Mouse (Mus musculus): ENCODE measurements around the gene Tom1l2.

The Tom1l2 gene

DNA sequence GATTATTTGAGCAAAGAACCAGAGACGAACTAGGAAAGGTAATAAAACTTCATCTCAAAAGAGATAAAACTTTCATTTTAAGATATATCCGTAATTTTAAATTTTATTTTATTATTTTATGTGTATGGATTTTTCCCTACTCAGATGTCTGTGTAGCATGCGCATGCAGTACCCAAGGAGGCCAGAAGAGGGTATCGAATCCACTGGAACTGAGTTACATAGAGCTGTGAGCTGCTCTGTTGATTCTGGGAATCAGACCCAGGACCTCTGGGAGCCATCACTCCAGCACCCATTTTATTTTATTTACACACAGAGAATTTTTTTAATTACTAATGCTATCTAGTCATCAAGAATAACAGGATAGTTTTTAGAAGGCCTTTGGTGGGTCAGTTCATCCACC lies 45.9 kb downstream of the Tom1l2 start:
- DNase-seq (ENCODE audit: low read depth, low spot score) = no peak

DNA sequence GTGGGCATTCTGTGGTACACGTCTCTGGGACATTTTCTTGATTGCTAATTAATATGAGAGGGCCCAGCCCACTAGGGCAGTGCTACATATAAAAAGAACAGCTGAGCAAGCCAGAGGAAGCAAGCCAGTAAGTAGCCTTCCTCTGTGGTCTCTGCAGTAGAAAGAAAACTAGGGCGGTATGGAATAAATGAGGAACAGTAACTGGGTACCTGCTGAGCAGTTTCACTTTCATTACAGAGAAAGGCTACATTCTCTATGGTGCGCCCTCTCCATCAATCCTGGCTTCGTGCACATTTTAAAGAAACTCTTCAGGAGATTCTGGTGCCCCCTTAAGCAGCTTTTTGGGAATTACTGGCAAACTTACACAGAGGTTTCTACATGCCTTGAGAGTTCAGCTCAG lies 47.1 kb downstream of the Tom1l2 start:
- DNase-seq (ENCODE audit: low read depth, low spot score) = no peak

DNA sequence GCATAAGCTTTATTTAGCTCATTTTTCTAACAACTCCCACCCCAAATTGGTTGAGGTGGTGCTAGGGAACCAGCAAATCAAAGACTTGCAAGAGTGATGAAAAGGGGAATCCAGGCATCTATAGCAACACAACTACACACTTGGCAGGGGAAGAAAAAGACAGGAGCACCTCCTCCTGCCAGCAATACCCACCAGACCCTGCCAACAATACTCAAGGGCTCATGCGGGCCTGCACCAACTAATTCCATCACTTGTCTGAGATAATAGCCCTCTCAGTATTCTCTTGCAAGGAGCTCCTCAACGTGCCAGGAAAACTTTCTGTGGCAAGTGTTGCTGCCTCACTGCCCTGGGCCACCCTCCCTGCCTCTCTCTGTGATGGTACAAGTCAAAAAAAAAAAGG lies 49.2 kb downstream of the Tom1l2 start:
- no peak for DNase-seq (ENCODE audit: low read depth, low spot score)

DNA sequence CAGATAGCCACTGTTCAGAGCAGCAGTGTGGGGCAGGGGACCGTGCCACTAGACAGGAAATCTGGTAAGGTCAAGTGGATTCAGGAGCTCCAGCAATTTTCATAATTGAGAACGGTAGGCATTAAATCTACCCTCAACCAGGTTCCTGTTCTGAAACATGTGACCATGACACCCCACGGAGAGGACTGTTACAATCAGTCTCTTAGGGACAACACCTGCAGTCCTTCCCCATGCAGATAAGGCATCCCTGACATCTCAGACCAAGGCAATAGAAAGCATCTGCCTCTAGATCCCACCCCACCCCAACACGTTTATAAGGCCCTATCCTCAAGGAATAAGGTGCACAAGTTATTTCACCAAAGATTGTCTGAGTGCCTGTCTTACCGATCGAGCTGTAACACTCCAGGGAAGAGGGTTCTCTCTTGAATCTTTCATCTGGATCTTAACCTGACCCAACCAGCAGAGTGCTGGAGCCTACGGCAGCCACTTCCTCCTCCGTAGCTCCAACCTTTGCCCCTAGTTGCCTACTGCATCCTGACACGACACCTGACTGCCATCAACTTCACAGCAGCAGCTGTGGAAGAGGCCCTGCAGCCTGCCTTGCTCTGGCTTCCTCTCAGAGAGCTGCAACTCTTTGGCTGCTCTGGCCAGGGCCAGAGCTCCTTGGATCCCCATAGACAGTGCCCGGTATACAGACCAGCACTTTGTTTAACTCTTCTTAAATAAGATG lies 50.2 kb downstream of the Tom1l2 start:
- no peak for DNase-seq (ENCODE audit: low read depth, low spot score)

DNA sequence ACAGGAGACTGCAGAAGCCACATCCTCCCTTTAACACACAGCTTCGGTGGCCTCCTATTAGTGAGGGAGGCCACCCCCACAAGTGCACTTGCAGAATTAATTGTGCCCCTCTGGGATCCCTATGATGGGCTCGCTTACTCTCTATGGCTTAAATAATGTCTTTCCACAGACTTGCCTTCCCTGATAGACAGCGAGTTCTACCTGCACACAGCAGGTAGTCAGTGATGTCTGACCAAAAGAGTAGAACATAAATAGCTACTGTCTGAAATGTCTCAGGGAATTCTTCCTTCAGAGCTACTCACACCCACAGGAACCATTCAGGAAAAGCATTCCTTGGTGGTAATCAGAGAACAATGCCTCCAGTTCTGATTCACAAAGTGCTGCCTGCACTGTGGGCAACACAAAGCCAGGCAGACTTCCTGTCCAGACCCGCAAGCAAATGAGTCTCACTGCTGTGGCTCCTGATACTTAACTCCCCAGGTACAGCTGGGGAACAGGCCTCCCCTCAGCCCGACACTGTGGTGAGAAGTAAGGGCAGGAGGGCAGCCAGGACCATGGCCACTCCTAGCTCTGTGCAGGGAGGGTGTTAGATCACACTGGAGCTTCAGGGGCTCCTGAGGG lies 51.0 kb downstream of the Tom1l2 start:
- no peak for DNase-seq (ENCODE audit: low read depth, low spot score)

DNA sequence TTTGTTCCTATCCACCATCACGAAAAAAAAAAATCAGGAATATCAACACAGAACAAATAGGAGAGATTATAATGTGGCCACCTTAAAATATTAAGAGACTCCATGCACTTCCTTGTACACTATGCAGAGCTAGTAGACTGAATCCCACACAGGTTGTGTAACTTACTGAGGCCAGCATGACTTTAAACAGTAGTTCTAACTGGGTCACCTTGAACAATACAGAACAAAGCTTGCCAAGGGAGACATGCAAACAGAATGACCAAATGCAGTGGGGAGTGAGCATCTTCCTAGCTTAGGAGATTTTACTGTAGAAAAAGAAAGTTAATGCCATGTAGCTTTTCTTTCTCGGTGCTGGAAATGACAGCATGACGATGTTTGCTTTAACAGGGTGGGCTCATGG lies 52.4 kb downstream of the Tom1l2 start:
- DNase-seq (ENCODE audit: low read depth, low spot score) = no peak

DNA sequence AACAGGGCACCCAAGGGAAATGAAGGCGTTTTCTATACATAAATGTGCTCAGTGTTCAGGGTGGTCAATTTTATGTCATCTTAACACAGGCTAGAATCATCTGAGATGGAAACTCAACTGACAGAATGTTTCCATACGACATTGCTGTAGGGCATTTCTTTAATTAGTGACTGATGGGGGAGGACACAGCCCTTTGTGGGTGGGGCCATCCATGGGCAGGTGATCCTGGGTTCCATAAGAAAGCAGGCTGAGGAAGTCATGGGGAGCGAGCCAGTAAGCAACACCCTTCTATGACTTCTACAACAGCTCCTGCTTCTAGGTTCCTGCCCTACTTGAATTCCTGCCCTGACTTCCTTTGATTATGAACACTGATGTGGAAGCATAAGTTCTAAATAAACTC lies 54.9 kb downstream of the Tom1l2 start:
- DNase-seq (ENCODE audit: low read depth, low spot score) = no peak

DNA sequence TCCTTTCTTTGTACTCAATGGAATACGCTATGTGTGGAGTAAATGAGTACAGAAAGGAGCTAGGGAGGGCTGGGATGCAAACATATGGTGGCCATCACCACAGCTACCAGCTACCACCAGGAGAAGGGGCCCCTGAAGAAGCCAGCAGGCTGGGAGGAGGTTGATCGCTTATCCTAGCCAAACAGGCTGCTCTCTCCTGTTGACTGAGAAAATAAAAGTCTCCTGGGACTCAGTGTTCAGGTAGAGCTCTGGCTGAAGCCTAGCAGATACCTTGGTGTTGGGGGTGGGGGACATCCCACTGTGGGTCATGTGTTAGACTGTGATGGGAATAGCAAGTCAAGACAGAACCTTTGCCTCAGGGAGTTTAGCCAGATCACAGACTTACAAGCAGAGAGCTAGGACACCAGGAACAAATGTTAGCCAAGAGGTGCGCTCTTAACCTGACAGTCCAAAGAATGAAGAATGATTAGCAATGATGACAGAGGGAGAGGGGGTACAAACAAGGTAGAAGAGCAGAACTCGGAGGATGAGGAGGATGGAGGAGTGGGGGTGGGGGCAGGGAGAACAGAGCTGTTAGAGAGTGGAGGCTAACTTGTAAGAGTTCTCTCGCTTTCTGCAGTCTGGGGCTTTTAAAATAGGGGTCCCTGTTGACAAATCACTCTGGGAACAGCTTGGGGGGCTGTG lies 57.9 kb downstream of the Tom1l2 start:
- no peak for DNase-seq (ENCODE audit: low read depth, low spot score)

DNA sequence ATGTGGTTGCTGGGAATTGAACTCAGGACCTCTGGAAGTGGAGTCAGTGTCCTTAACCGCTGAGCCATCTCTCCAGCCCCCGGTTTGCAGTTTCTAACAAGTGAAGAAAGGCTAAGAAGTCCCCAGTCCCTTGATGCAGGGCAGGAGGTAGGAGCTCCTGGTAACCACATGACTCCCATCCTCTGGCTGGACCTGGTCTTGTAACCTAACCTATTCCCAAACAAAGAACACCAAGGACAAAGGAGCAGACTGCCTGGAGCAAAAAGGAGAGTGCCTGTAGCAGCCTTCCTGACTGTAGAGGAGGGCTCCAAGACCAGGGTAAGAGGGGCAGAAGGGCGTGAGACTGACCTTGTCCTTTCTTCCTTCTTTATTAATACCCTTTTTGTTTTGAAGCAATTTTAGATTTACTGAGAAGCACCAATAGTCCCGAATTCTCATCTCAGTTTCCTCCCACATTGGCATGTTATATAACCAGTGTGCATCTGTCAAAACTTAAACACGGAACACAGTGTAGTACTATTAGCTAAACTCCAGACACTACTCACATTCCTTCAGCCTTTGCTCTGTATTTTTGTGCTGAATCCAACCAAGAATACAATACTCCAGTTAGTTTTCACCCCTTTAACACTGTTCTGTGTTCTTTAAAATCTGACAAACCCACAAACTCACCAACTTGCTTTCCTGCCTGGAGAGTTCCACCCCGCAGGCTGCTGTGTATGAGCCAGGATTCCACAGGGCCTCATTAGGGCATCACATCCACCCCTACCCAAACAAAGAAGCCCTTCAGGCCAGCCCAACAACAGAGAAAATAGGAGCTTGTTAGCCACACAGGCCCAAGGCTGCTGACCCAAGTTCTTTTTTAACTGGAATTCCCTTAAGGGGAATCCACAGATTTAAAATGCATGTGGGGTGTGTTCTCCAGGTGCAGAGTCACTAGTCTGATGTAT lies 58.7 kb downstream of the Tom1l2 start:
- DNase-seq (ENCODE audit: low read depth, low spot score) = no peak

DNA sequence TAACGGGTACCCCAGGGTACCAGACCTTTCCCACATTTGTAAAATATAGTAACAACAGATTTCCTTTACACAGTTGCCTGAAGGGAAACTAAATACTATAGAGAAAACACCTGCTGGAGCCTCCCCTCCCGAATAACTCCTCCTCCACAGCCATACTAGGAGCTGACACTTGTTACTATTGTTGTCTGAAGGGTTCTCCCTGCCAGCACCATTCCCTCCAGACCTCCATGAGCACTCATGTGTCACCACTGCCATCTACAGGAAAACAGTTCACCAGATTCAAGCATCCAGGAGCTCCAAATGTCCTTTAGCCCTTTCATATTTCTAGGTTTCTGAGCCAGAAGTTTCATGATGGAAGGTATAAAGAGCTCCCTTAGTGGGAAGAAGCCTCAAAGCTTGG lies 60.0 kb downstream of the Tom1l2 start:
- peak; percentile 52 for DNase-seq (ENCODE audit: low read depth, low spot score)

DNA sequence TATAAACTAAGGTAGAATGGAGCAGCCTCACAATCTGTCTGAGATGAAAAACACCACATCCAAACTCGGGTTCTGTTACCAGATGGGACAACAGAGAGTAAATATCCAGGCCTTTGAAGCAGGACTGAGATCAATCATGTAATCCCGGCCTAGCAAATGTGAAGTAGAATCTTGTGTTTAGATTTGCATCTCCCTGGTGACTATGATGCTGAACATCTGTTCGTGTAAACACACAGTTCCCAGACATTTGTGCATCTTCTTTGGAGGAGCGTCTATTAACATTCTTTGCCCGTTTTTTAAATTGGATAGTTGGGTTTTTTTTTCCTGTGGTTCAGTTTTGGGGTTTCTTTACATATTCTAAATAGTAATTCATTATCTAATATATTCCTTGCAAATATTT lies 63.7 kb downstream of the Tom1l2 start:
- no peak for DNase-seq (ENCODE audit: low read depth, low spot score)

DNA sequence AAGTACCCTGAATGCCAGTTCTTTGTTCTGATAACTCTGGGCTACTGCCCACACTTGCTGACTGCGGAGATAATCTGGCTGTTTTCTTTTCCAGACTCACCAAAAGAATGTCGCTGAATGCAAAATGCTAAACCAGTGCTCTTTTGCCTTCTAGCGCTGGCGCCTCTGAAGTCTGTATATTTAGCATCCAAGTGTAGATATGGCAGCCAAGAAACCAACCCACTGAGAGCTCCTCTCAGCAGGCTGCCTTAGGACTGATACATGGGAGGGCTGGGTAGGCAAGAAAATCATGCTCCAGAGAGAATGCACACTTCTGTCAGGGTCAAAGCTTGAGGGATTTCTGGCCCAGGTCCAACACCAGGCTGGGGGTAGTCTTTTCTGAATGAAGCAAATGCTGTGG lies 66.4 kb downstream of the Tom1l2 start:
- DNase-seq (ENCODE audit: low read depth, low spot score) = no peak

DNA sequence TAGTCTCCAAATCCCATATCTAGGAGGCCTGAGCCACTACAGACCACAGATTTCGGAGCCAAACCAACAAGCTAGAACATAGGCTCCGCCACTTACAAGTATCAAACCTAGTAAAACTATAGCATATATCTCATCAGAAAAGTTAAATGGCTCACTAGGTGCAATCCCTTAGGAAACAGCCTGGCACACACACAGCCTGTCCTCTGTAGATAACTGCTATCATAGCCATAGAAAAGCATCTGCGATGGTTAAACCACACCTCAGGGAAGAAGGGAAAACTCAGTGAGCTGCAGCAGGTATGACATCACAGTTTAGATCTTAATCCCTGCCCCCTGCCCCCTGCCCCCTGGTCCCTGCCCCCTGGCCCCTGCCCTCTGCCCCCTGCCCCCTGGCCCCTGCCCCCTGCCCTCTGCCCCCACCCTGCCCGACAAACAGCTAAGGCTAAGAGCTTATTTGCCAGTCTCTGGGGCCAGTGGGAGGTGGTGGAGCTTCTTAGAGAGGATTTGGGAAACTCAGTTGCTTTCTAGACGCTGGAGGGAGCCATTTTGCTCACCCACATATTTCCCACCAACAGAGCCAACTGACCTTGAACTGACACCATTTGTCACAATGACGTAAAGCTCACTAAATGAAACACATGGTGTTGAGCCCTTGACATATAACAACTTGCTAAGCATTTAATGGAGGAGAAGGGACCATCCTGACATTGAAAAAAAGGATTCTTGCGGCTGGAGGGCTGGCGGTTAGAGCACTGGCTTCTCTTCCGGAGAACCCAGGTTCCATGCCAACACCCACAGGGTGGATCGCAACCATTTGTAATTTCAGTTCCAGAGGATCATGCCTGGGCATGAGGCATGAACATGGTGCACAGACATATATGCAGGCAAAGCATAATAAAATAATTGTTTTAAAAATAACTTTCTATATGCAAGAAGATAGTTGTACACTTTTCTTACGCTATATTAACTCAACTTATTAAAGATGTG lies 72.0 kb downstream of the Tom1l2 start:
- no peak for DNase-seq (ENCODE audit: low read depth, low spot score)

DNA sequence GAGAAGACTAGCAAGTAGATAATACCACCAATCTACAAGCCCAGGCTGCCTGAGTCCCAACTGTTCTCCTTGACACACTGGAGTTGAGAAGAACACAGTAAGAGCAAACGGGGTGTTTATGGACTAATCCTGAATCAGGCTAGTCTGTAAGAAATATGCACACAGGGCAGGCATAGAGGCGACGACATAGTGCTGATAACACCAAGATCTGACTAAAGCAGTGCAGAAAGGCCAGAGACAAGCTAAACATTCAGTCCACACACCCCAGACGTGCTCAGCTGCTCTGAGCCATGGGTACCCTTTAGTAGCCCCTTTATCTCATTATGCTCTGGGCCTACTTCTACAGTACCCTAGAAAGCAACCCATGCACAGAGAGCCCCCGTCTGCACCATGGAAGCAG lies 73.2 kb downstream of the Tom1l2 start:
- DNase-seq (ENCODE audit: low read depth, low spot score) = no peak

DNA sequence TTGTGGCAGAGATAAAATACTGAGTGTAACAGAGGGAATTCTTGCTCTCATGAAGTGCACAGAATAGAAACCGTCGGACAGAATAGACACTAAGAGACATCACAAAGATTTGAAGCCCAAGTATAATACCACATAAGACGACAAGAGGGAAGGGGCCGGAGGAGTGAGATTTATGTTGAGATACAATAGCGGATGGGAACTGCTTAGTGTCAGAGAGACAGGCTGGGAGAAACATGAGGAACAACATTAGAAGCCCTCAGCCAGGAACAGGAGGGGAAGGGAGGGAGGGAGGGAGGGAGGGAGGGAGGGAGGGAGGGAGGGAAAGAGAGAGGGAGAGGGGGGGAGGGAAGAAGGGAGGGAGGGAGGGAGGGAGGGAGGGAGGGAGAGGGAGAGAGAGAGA lies 74.9 kb downstream of the Tom1l2 start:
- no peak for DNase-seq (ENCODE audit: low read depth, low spot score)

DNA sequence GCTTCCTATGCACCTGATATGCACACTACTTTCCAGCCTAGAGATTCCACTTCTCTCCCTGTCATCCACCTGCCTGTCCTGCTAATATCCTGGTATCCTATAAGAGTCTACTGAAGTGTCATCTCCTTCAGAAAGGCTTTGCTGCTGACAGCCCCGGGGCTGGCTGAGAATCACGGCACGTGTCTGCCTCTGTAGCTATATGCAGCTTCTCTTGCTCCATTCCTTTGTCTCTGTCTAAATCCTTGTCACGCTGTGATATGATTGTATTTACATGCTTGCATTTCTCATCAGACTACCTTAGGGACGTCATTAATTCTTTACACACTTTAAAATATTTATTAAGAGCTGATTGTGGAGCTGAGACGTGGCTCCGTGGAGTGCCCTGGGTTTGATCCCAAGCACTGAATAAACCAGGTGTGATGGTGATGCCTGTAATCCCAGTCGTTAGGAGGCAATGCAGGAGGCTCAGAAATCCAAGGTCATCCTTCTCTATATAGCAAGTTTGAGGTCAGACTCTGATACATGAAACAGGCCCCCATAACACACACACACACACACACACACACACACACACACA lies 75.5 kb downstream of the Tom1l2 start:
- no peak for DNase-seq (ENCODE audit: low read depth, low spot score)

DNA sequence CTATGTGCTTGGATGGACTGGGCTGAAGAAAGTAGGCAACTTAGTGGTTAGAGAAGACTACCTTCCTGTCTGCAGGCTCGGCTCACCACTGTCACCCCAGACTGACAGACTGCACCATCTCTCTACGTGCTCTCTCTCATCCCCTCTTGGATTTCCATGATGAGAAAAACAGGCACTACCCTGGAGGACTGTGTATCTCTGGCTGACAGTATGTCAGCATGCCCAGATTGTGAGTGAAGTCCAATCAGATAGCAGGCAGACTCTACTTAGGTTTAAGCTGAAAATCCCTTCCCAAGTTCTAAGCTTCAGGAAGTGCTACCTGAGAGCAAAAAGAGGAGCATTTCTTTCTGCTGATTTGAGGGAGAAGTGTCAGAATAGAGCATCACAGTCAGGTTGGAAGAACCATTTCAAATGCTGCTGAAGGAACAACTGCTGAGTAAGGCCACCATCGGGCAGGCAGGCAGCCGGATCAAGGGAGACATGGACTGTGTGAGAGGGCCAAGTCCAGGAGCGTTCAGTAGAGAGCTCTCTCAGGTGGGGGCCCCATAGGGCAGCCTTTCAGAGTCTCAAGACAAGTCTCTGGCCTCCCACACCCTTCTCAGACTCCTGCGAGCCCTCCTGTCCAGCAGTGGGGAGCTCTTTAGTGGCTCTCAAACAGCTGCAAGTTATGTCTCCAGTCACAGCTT lies 76.2 kb downstream of the Tom1l2 start:
- DNase-seq (ENCODE audit: low read depth, low spot score) = no peak

DNA sequence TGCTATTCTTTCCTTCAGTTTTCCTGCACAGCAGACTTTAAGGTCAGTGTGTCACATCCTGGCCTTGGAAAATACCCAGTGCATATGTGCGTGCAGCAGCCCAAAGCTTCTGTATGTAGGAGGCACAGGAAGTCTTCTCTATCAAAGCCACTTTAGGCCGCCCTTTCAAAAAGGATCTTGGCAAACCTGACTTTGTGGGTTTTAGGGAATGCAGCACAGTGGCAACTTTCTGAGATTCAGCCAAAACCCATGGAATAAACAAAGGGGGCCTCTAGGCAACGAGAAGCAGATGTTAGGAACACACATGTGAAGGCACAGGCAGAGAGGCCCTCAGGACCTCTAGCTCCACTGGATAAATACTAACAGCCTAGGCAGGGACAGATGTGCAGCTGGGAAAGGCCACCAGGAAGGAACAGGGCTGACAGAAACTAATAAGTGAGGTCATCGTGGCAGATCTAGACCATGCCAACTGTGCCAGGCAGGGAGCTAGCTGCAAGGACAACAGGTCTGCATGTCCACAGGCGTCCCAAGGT lies 79.4 kb downstream of the Tom1l2 start:
- DNase-seq (ENCODE audit: low read depth, low spot score) = no peak

DNA sequence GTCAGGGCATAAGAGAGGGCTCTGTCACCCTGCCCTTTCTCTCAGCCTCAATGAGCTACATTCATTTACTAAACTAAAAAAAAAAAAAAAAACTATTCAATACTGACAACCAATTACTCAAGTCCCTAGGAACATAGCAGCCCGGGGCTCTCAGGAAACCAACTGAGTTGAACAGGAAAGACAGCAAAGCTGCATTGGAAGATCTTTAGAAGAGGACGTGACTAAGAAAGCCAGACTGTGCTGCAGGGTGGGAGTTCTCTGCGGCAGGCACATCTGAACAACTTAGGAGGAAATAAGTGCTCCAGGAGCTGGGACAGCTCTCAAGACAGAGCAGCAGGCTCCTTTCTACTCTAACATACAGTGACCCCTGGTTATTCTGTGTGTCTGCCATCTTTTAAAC lies 84.1 kb downstream of the Tom1l2 start:
- no peak for DNase-seq (ENCODE audit: low read depth, low spot score)
